Mouse (Mus musculus): ENCODE measurements around the gene Vmn2r97. TPM values are rescaled to one million over a fixed set of nuclear protein-coding genes. Genes with fewer than 3 reads are reported as not detected.
"Not testable (repeated sequence)": the region's sequence is repeated elsewhere in the genome, so short reads cannot be mapped to it uniquely, and the experiment has no call there.

The Vmn2r97 gene
- polyA plus RNA-seq (2014; fragmentation: Nextera tagmentation; extraction: Ambion mirVana): 0.03 and 0.04 TPM in 2 replicates

- H3K27me3 ChIP-seq (replicated peaks; ENCODE audit: control insufficient read depth, insufficient read depth, low read length); H3K4me1 ChIP-seq (ENCODE audit: control insufficient read depth, insufficient read depth, low read length); ATAC-seq (ENCODE audit: low read depth); H3K4me2 ChIP-seq (ENCODE audit: low read depth, low read length); H3K4me3 ChIP-seq (ENCODE audit: low read depth, low read length); H3K27ac ChIP-seq (replicated peaks; ENCODE audit: low read depth, low read length); H3K9me3 ChIP-seq (ENCODE audit: control insufficient read depth, low read length); DNase-seq (ENCODE audit: low spot score); H3K9ac ChIP-seq (ENCODE audit: low read depth, low read length); H3K36me3 ChIP-seq (ENCODE audit: control insufficient read depth, insufficient read depth, low read length): not testable (repeated sequence)
- 69% methylated on average over 2 of the region's 2 CpGs for WGBS
Observed at GRCm38 (mm10) chr17:18914000-18914399, at the start of gene Vmn2r97. Gene Vmn2r97, plus strand, starts transcription at chr17:18914300.

DNA sequence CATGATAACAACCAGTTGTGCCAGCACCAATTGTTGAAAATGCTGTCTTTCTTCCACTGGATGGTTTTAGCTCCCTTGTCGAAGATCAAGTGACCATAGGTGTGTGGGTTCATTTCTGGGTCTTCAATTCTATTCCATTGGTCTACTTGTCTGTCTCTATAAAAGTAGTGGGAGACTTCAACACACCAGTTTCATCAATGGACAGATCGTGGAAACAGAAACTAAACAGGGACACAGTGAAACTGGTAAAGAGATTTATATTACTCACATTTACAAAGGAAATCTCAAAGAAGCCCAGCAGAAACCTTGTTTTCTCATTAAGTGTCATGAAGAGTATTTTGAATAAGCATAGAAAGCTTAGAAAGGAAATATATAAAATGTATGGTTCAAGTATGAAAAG is 31.7 kb upstream of the Vmn2r97 start:
- H3K9me3 ChIP-seq (ENCODE audit: control insufficient read depth, low read length); H3K27ac ChIP-seq (replicated peaks; ENCODE audit: low read depth, low read length); H3K4me2 ChIP-seq (ENCODE audit: low read depth, low read length); DNase-seq (ENCODE audit: low spot score); H3K27me3 ChIP-seq (replicated peaks; ENCODE audit: control insufficient read depth, insufficient read depth, low read length); H3K36me3 ChIP-seq (ENCODE audit: control insufficient read depth, insufficient read depth, low read length); H3K9ac ChIP-seq (ENCODE audit: low read depth, low read length); ATAC-seq (ENCODE audit: low read depth); H3K4me1 ChIP-seq (ENCODE audit: control insufficient read depth, insufficient read depth, low read length); H3K4me3 ChIP-seq (ENCODE audit: low read depth, low read length): not testable (repeated sequence)
- WGBS: 58% methylated on average over 2 of the region's 2 CpGs

DNA sequence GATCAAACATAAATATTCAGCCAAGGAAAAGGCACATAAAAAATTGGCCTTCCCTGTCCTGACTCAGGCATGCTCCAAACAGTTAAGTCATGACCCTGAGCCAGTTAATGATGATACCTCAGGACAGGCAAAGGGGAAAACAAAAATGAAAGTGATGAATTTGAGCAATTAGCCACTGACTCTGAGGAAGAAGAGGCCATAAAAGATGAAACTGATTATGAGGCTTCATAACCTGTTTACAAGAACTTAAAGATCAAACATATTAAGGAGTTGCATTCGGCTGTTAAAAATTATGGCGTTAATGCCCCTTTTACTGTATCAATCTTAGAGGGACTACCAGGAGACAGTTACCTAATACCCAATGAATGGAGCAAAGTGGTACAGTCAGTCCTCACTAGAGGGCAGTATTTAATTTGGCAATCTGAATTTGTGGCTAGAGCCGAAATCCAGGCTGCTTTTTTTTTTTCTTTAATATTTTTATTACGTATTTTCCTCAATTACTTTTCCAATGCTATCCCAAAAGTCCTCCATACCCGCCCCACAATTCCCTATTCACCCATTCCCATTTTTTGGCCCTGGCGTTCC is 24.3 kb upstream of the Vmn2r97 start:
- no peak overlapping the region for H3K4me2 ChIP-seq (ENCODE audit: low read depth, low read length)
- H3K4me1 ChIP-seq (ENCODE audit: control insufficient read depth, insufficient read depth, low read length): no peaks in the 10 kb centered on the region
- H3K4me3 ChIP-seq (ENCODE audit: low read depth, low read length): no peak overlapping the region
- 0 out of 2 replicates have a peak, but pooled peaks cover 3% of the 10 kb centered on the region for H3K9me3 ChIP-seq (ENCODE audit: control insufficient read depth, low read length)
- ATAC-seq (ENCODE audit: low read depth) (no peak), DNase-seq (ENCODE audit: low spot score) (no peak)
- no peaks in the 10 kb centered on the region for H3K27me3 ChIP-seq (replicated peaks; ENCODE audit: control insufficient read depth, insufficient read depth, low read length)
- H3K9ac ChIP-seq (ENCODE audit: low read depth, low read length): no peak overlapping the region
- H3K36me3 ChIP-seq (ENCODE audit: control insufficient read depth, insufficient read depth, low read length): no peaks in the 10 kb centered on the region
- H3K27ac ChIP-seq (replicated peaks; ENCODE audit: low read depth, low read length): no peak overlapping the region
- 84% methylated on average over 6 of the region's 6 CpGs for WGBS

DNA sequence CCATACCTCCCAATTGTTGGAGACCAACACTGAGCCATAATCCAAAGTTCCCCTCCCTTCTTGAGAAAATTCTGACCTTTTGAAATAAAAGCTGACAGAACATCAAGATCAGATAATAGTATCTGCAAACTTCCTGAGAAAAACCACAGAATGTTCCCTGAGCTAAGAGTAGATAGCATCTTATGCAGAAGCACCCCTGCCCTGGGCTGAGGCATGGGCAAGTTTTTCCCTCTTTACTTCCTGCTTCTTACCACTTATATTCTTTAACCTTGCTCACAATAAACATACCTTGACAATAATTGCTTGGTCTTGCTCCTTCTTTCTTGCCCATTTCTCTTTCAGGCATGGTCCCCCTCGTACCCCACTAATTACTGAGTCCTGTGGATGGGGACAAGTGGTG is 43.7 kb downstream of the Vmn2r97 start:
- DNase-seq (ENCODE audit: low spot score); H3K36me3 ChIP-seq (ENCODE audit: control insufficient read depth, insufficient read depth, low read length); H3K9me3 ChIP-seq (ENCODE audit: control insufficient read depth, low read length); H3K4me1 ChIP-seq (ENCODE audit: control insufficient read depth, insufficient read depth, low read length); H3K27me3 ChIP-seq (replicated peaks; ENCODE audit: control insufficient read depth, insufficient read depth, low read length); H3K4me3 ChIP-seq (ENCODE audit: low read depth, low read length); H3K9ac ChIP-seq (ENCODE audit: low read depth, low read length); H3K27ac ChIP-seq (replicated peaks; ENCODE audit: low read depth, low read length); H3K4me2 ChIP-seq (ENCODE audit: low read depth, low read length); ATAC-seq (ENCODE audit: low read depth): not testable (repeated sequence)
- WGBS: 72% methylated on average over 1 of the region's 1 CpGs

- Histone ChIP-seq H3K4me2 (ENCODE audit: low read depth, low read length) (no peak overlapping the region), H3K9ac (ENCODE audit: low read depth, low read length) (no peak overlapping the region), H3K27ac (replicated peaks; ENCODE audit: low read depth, low read length) (no peak overlapping the region), H3K27me3 (replicated peaks; ENCODE audit: control insufficient read depth, insufficient read depth, low read length) (no peaks in the 10 kb centered on the region), H3K4me3 (ENCODE audit: low read depth, low read length) (no peak overlapping the region), H3K4me1 (ENCODE audit: control insufficient read depth, insufficient read depth, low read length) (no peaks in the 10 kb centered on the region), H3K36me3 (ENCODE audit: control insufficient read depth, insufficient read depth, low read length) (no peaks in the 10 kb centered on the region), H3K9me3 (ENCODE audit: control insufficient read depth, low read length) (peaks cover 26% of the 10 kb centered on the region; the same call in 1 of the 2 replicates)
- 91% methylated on average over 29 of the region's 29 CpGs for WGBS
- no peak for ATAC-seq (ENCODE audit: low read depth)
- DNase-seq (ENCODE audit: low spot score): no peak
Observed at GRCm38 (mm10) chr17:18968371-18969275, 54.5 kb downstream of the Vmn2r97 start.

Other genes starting within 250 kb of the Vmn2r97 start
- not detected in 2 replicates for gene Vmn2r98, start 139.2 kb downstream of the Vmn2r97 start, polyA plus RNA-seq (2014; fragmentation: Nextera tagmentation; extraction: Ambion mirVana)

Measured in embryonic facial prominence, embryonic 14.5 days (tissue).